Mouse (Mus musculus): ENCODE measurements at regions not wholly inside any gene's neighbourhood (a gene's known extent, or its start where the extent isn't known, plus 50 kb on each side); places are given as distances from the start of the nearest gene placed in this dataset.

DNA sequence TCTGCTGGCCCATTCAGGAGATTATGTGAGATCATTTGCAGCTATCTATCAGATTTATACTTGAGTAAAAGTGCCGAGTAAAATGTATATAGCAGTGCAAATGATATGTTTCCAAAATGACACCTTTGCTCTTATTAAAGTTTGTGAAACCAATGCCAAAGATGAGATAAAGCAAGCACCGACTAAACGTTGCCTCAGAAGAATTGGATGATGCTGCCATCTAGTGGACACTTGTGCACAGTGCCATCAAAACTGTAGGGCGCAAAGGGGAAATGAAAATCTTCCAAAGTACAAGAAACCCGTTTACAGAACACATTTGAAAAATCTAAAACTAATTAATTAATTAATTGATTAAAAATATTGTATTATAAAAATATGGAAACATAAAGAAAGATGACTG is 127.2 kb downstream of the Atxn7l3b start:
- 13% methylated on average over 5 of the region's 5 CpGs for WGBS
- ATAC-seq (ENCODE audit: insufficient number of reproducible peaks, low FRiP score, low TSS enrichment, low read depth) (no peak), DNase-seq (ENCODE audit: low spot score) (peak; percentile 67)
- H3K27ac ChIP-seq (replicated peaks; ENCODE audit: low read depth, low read length): no peak overlapping the region
- no peaks in the 10 kb centered on the region for H3K4me1 ChIP-seq (ENCODE audit: control insufficient read depth, insufficient read depth, low read length)
- no peaks in the 10 kb centered on the region for H3K36me3 ChIP-seq (ENCODE audit: control insufficient read depth, insufficient read depth, low read length)
- H3K4me3 ChIP-seq (ENCODE audit: low read depth, low read length): no peak overlapping the region
- no peaks in the 10 kb centered on the region for H3K9me3 ChIP-seq (ENCODE audit: control insufficient read depth, low read length)
- H3K4me2 ChIP-seq (ENCODE audit: low read depth, severe bottlenecking): no peak overlapping the region
- no peak overlapping the region for H3K9ac ChIP-seq (ENCODE audit: low read length)
- no peaks in the 10 kb centered on the region for H3K27me3 ChIP-seq (ENCODE audit: control insufficient read depth, insufficient read depth, low read length)

DNA sequence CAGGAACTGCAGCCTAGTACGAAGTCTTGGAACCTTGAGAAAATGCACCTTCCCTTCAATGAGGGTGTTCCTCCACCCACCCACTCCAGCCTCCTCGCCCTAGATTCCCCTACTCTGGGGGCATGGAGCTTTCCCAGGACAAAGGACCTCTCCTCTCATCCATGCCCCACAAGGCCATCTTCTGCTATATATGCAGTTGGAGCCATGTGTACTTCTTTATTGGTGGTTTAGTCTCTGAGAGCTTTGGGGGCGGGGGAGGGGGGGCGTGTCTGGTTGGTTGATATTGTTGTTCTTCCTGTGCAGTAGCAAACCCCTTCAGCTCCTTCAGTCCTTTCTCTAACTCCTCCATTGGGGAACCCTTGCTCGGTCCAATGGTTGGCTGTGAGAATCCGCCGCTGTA is 130.2 kb downstream of the Atxn7l3b start:
- H3K27me3 ChIP-seq (ENCODE audit: control insufficient read depth, insufficient read depth, low read length): no peaks in the 10 kb centered on the region
- ATAC-seq (ENCODE audit: insufficient number of reproducible peaks, low FRiP score, low TSS enrichment, low read depth): no peak
- H3K36me3 ChIP-seq (ENCODE audit: control insufficient read depth, insufficient read depth, low read length): no peaks in the 10 kb centered on the region
- no peak overlapping the region for H3K4me2 ChIP-seq (ENCODE audit: low read depth, severe bottlenecking)
- H3K27ac ChIP-seq (replicated peaks; ENCODE audit: low read depth, low read length): no peak overlapping the region
- no peaks in the 10 kb centered on the region for H3K9me3 ChIP-seq (ENCODE audit: control insufficient read depth, low read length)
- H3K9ac ChIP-seq (ENCODE audit: low read length): no peak overlapping the region
- 64% methylated on average over 7 of the region's 7 CpGs for WGBS
- H3K4me1 ChIP-seq (ENCODE audit: control insufficient read depth, insufficient read depth, low read length): no peaks in the 10 kb centered on the region
- no peak overlapping the region for H3K4me3 ChIP-seq (ENCODE audit: low read depth, low read length)
- DNase-seq (ENCODE audit: low spot score): no peak

DNA sequence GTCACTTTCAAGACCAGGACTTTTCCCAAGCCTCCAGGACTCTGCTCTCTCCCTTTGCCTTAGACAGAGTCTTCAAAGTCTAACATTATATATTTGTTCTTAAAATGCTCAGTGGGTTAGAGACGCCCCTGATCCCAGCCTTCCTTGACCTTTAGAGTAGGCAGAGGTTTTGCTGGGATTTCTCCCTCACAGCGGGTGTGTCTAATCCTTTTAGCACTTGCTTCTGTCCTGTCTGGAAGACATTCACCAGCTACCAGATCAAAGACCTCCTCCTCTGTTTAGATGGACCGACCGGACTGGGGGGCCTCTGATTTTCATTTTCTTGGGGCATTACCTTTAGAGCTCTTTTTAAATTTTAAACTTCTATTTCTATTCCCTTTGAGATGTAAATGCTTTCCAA is 130.7 kb downstream of the Atxn7l3b start:
- H3K27ac ChIP-seq (replicated peaks; ENCODE audit: low read depth, low read length): no peak overlapping the region
- DNase-seq (ENCODE audit: low spot score): no peak
- ATAC-seq (ENCODE audit: insufficient number of reproducible peaks, low FRiP score, low TSS enrichment, low read depth): no peak
- no peak overlapping the region for H3K4me2 ChIP-seq (ENCODE audit: low read depth, severe bottlenecking)
- no peak overlapping the region for H3K4me3 ChIP-seq (ENCODE audit: low read depth, low read length)
- no peaks in the 10 kb centered on the region for H3K4me1 ChIP-seq (ENCODE audit: control insufficient read depth, insufficient read depth, low read length)
- H3K9ac ChIP-seq (ENCODE audit: low read length): no peak overlapping the region
- no peaks in the 10 kb centered on the region for H3K36me3 ChIP-seq (ENCODE audit: control insufficient read depth, insufficient read depth, low read length)
- no peaks in the 10 kb centered on the region for H3K9me3 ChIP-seq (ENCODE audit: control insufficient read depth, low read length)
- 5% methylated on average over 4 of the region's 4 CpGs for WGBS
- H3K27me3 ChIP-seq (ENCODE audit: control insufficient read depth, insufficient read depth, low read length): no peaks in the 10 kb centered on the region

DNA sequence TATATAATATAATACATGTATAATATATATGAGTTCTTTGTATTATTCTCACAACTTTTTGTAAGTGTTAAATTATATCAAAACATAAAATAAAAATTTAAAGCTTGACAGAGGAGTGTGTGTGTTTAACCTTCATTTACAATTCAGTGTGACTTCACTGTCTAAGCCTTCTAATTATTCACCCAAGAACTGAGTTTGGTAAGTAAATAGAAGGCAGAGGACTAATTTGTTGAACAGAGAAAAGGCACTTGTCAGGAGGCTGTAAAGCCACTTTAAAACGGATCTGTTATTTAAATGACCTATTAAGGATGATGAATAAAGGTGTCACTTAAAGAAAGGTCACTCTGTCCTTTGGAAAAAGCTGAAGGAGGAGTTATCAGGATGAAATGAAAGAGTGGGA is 132.9 kb downstream of the Atxn7l3b start:
- Histone ChIP-seq H3K4me2 (ENCODE audit: low read depth, severe bottlenecking) (no peak overlapping the region), H3K36me3 (ENCODE audit: control insufficient read depth, insufficient read depth, low read length) (no peaks in the 10 kb centered on the region), H3K4me3 (ENCODE audit: low read depth, low read length) (no peak overlapping the region), H3K27ac (replicated peaks; ENCODE audit: low read depth, low read length) (no peak overlapping the region), H3K4me1 (ENCODE audit: control insufficient read depth, insufficient read depth, low read length) (no peaks in the 10 kb centered on the region), H3K9me3 (ENCODE audit: control insufficient read depth, low read length) (no peaks in the 10 kb centered on the region), H3K9ac (ENCODE audit: low read length) (no peak overlapping the region), H3K27me3 (ENCODE audit: control insufficient read depth, insufficient read depth, low read length) (no peaks in the 10 kb centered on the region)
- WGBS: 10% methylated on average over 1 of the region's 1 CpGs
- no peak for DNase-seq (ENCODE audit: low spot score)
- no peak for ATAC-seq (ENCODE audit: insufficient number of reproducible peaks, low FRiP score, low TSS enrichment, low read depth)

DNA sequence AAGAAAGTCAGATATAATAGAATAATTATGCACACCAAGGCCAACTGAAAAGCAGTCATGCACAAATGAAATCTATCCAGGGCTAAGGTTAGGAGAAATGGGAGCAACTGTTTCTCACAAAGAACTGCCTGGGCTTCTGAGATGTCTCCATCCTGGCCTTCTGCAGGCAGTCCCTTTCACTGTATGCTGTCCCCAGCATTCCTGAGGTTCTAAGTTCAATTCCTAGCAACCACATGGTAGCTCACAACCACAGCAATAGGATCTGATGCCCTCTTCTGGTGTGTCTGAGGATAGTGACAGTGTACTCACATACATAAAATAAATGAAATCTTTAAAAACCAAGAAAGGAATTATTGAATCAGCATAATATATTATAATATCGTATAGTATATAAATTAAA is 133.3 kb downstream of the Atxn7l3b start:
- no peak for DNase-seq (ENCODE audit: low spot score)

DNA sequence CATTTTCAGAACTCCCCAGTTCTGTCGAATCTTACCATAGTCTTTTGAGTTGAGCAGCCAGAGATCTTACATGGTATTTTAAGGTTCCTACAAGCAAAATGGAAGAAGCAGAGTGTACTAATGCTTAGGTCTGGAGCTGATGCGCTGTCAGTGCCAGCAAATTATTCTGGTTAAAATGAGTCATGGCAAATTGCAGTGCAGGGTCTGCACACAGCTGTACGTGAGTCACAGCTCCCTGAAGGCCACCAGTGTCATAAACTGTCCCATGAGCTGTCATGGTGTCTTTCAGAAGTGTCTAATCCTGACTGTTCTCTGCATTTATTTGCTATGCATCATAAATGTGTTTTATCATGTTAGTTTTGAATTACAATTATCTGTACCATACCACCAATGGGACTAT is 140.6 kb downstream of the Atxn7l3b start:
- no peaks in the 10 kb centered on the region for H3K27me3 ChIP-seq (ENCODE audit: control insufficient read depth, insufficient read depth, low read length)
- DNase-seq (ENCODE audit: low spot score) (no peak), ATAC-seq (ENCODE audit: insufficient number of reproducible peaks, low FRiP score, low TSS enrichment, low read depth) (no peak)
- H3K27ac ChIP-seq (replicated peaks; ENCODE audit: low read depth, low read length): no peak overlapping the region
- no peak overlapping the region for H3K4me2 ChIP-seq (ENCODE audit: low read depth, severe bottlenecking)
- no peak overlapping the region for H3K4me3 ChIP-seq (ENCODE audit: low read depth, low read length)
- H3K9me3 ChIP-seq (ENCODE audit: control insufficient read depth, low read length): no peaks in the 10 kb centered on the region
- no peaks in the 10 kb centered on the region for H3K4me1 ChIP-seq (ENCODE audit: control insufficient read depth, insufficient read depth, low read length)
- WGBS: 82% methylated on average over 3 of the region's 3 CpGs
- no peak overlapping the region for H3K9ac ChIP-seq (ENCODE audit: low read length)
- no peaks in the 10 kb centered on the region for H3K36me3 ChIP-seq (ENCODE audit: control insufficient read depth, insufficient read depth, low read length)

More for the DNA sequence above, 133.3 kb downstream of the Atxn7l3b start:
- no peaks in the 10 kb centered on the region for H3K9me3 ChIP-seq (ENCODE audit: control insufficient read depth, low read length)
- no peaks in the 10 kb centered on the region for H3K27me3 ChIP-seq (ENCODE audit: control insufficient read depth, insufficient read depth, low read length)
- H3K4me3 ChIP-seq (ENCODE audit: low read depth, low read length): no peak overlapping the region
- no peak overlapping the region for H3K27ac ChIP-seq (replicated peaks; ENCODE audit: low read depth, low read length)
- H3K4me1 ChIP-seq (ENCODE audit: control insufficient read depth, insufficient read depth, low read length): no peaks in the 10 kb centered on the region
- H3K36me3 ChIP-seq (ENCODE audit: control insufficient read depth, insufficient read depth, low read length): no peaks in the 10 kb centered on the region
- H3K9ac ChIP-seq (ENCODE audit: low read length): no peak overlapping the region
- H3K4me2 ChIP-seq (ENCODE audit: low read depth, severe bottlenecking): no peak overlapping the region
- no peak for ATAC-seq (ENCODE audit: insufficient number of reproducible peaks, low FRiP score, low TSS enrichment, low read depth)
- 92% methylated on average over 1 of the region's 1 CpGs for WGBS

DNA sequence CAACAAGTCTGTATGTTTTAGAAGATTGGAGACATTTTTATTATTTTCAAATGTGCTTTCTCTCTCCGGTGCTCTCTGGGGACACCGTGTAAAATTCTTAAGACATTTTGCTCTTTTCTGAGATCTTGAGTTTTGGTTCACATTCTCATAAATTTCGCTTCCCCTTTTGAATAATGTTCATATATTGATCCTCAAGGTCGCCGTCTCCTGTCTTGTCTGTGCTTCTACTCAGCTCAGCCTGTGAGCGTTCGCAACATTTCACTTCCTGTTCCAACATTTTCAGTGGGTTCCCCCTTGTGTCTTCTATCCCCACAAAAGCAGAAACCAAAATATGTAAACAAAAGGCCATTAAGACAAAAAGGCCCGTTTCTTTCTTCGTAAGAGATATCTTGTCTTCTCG is 154.5 kb downstream of the Atxn7l3b start:
- 90% methylated on average over 10 of the region's 10 CpGs for WGBS

DNA sequence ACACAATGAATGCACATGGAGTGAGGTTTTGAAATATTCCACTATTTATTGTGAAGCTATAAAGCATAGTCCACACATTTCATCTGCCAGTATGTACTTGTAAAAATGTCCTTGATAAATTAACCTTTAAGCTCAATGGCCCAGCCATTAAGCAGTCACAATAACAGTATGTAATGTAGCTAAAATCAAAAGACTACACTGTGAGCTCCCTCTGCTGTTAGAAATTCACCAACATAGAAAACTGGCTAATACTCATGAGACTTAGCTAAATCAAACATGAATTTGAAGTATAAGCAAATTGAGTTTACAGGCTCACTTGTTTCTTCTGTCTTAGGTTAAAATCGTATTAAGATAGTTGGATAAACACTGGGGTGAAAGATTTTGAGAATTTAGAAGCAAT is 182.1 kb downstream of the Atxn7l3b start:
- Histone ChIP-seq H3K27ac (replicated peaks; ENCODE audit: low read depth, low read length) (no peak overlapping the region), H3K4me3 (ENCODE audit: low read depth, low read length) (no peak overlapping the region), H3K4me2 (ENCODE audit: low read depth, severe bottlenecking) (no peak overlapping the region), H3K9ac (ENCODE audit: low read length) (no peak overlapping the region), H3K36me3 (ENCODE audit: control insufficient read depth, insufficient read depth, low read length) (no peaks in the 10 kb centered on the region), H3K27me3 (ENCODE audit: control insufficient read depth, insufficient read depth, low read length) (no peaks in the 10 kb centered on the region), H3K9me3 (ENCODE audit: control insufficient read depth, low read length) (no peaks in the 10 kb centered on the region), H3K4me1 (ENCODE audit: control insufficient read depth, insufficient read depth, low read length) (no peaks in the 10 kb centered on the region)
- no peak for ATAC-seq (ENCODE audit: insufficient number of reproducible peaks, low FRiP score, low TSS enrichment, low read depth)
- WGBS: 65% methylated on average over 1 of the region's 1 CpGs
- DNase-seq (ENCODE audit: low spot score): no peak

More for the DNA sequence above, 154.5 kb downstream of the Atxn7l3b start:
- no peaks in the 10 kb centered on the region for H3K36me3 ChIP-seq (ENCODE audit: control insufficient read depth, insufficient read depth, low read length)
- H3K27ac ChIP-seq (replicated peaks; ENCODE audit: low read depth, low read length): no peak overlapping the region
- ATAC-seq (ENCODE audit: insufficient number of reproducible peaks, low FRiP score, low TSS enrichment, low read depth): no peak
- H3K4me1 ChIP-seq (ENCODE audit: control insufficient read depth, insufficient read depth, low read length): no peaks in the 10 kb centered on the region
- no peak overlapping the region for H3K4me3 ChIP-seq (ENCODE audit: low read depth, low read length)
- H3K9me3 ChIP-seq (ENCODE audit: control insufficient read depth, low read length): no peaks in the 10 kb centered on the region
- no peak overlapping the region for H3K4me2 ChIP-seq (ENCODE audit: low read depth, severe bottlenecking)
- H3K9ac ChIP-seq (ENCODE audit: low read length): no peak overlapping the region
- H3K27me3 ChIP-seq (ENCODE audit: control insufficient read depth, insufficient read depth, low read length): no peaks in the 10 kb centered on the region
- DNase-seq (ENCODE audit: low spot score): no peak

DNA sequence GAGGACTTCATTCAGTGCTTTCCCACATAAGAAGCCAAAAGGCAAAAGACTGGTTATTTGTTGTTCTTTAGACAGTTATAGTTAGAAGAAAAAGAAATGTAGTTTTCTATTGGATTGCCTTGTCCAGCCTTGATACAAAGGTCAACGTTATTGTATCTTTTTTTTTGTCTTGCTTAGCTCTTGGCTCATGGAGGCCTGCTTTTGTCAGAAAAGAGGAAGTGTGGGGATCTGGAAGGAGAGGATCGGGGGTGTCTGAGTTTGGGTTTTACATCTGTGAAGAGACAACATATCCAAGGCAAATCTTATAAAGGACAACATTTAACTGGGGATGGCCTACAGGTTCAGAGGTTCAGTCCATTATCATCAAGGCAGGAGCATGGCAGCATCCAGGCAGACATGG is 185.3 kb downstream of the Atxn7l3b start:
- Histone ChIP-seq H3K27ac (replicated peaks; ENCODE audit: low read depth, low read length) (no peak overlapping the region), H3K36me3 (ENCODE audit: control insufficient read depth, insufficient read depth, low read length) (no peaks in the 10 kb centered on the region), H3K4me1 (ENCODE audit: control insufficient read depth, insufficient read depth, low read length) (no peaks in the 10 kb centered on the region), H3K4me2 (ENCODE audit: low read depth, severe bottlenecking) (no peak overlapping the region), H3K9me3 (ENCODE audit: control insufficient read depth, low read length) (no peaks in the 10 kb centered on the region), H3K9ac (ENCODE audit: low read length) (no peak overlapping the region), H3K4me3 (ENCODE audit: low read depth, low read length) (no peak overlapping the region), H3K27me3 (ENCODE audit: control insufficient read depth, insufficient read depth, low read length) (no peaks in the 10 kb centered on the region)
- ATAC-seq (ENCODE audit: insufficient number of reproducible peaks, low FRiP score, low TSS enrichment, low read depth): no peak
- no peak for DNase-seq (ENCODE audit: low spot score)
- 84% methylated on average over 2 of the region's 2 CpGs for WGBS
